Mouse (Mus musculus): ENCODE data around the gene Eif5.
A peak's percentile ranks its signal among the peaks of the same experiment; 100 is the strongest.

Gene Eif5

DNA sequence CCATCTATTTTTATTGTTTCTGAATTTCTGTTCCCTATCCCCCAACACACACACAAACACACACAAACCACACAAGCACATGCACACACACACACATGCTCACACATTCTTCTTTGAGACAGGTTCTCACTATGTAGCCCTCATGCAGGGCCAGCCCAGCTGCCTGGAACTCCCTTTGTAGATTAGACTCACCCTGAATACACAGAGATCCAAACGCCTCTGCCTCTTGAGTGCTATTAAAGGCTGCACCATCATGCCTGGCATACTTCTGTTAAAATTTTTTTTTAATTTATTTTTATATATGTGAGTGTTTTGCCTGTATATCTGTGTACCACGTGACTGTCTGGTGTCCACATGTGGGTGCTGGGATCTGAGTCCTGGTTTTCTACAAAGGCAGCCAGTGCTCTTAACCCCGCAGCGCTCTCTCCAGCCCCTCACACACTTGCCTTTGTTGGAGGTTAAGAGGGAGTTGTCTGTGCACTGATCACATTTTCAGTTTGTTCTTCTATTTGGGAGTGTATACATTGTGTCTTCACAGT lies 24.5 kb downstream of the Eif5 start:
- no peak for DNase-seq (ENCODE audit: extremely low spot score, low spot score)

DNA sequence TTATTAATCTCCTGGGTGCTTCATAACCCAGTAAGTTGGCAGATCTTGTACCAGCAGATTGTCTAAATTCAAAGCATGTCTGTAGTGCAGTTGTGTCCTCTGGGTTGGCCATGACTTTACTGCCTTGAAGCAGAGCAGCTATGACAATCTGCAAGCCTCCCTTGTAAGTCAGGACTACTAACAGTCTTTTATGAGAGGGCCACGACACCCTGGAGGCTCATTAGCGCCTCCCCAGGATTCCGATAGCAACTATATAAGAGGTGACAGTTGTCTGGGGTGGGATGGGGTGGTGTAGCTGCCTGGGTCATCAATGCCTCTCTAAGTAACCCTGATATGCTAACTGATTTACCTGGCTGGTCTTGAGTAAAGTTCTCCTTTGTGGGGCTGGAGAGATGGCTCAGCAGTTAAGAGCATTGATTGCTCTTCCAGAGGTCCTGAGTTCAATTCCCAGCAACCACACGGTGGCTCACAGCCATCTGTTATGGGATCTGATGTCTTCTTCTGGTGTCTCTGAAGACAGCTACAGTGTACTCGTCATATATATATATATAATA lies 25.3 kb downstream of the Eif5 start:
- no peak for DNase-seq (ENCODE audit: extremely low spot score, low spot score)

DNA sequence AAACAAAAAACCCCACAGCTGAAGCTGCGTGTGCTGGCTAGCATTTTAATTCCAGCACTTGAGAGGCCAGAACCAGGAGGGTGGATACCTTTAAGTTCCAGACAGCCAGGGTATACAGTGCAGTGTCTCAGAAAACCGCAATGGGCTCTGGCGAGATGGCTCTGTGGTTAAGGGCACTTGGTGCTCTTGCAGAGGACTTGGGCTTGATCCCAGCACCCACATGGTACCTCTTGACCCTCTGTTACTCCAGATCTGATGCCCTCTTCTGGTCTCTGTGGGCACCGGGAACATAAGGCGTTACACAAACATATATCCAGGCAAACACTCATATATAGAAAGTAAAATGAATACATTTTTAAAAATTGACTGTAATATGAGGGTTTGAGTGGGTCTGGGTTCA lies 27.5 kb downstream of the Eif5 start:
- DNase-seq (ENCODE audit: extremely low spot score, low spot score): no peak

DNA sequence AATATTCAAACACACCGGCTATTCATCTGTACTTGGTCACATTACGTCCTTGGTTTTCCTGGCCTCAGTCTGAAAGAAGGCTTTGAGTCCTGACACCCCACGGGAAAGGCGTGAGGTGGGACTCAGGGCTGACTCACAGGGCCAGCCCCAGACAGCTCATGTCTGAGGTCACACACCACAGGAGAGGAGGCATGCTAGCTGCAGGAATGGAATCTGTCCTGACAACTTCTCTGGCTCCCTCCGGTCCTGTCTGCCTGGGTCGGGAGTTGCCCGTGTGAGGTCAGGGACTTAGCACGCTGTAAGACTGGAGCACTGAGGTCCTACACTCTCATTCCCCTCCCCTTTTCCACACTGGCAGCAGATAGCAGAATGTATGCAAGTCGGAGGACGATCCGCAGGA lies 31.0 kb downstream of the Eif5 start:
- no peak for DNase-seq (ENCODE audit: extremely low spot score, low spot score)

DNA sequence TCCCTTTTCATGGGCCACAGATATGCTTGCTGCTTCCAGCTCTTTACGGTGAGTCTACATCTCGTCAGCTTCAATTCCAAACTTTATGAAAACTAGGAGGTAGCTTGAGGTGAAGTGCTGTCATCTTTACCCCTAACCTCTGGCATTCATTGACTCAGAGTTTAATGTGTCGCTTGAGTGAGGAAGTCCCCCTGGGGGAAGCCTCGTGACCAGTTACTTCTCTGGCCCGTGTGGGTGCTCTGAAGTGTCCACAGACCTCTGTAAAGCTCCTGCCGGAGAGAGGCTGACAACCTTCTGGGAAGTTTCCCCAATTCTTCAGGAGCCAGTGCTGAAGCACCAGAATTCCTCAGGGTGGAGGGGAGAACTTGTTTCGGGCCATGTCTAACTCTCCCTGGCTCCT lies 34.6 kb downstream of the Eif5 start:
- DNase-seq (ENCODE audit: extremely low spot score, low spot score): no peak

DNA sequence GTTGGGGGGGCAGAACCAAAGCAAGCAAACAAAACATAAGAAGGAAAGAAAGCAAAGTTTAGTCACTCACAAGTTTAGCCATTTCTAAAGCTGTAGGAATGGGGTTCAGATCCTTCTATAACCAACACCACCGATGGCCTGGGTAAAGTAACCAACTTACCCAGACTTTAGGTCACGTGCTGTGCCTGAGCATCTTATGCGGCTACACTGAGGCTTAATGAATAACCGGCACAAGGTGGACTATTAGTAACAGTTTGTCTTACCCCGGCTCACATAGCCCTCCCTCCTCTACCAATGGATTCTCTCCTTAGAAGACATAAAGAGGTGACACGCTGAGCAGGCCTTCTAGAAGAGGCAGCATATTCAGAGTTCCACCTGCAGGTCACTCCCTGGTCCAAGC lies 35.5 kb downstream of the Eif5 start:
- DNase-seq (ENCODE audit: extremely low spot score, low spot score): no peak

DNA sequence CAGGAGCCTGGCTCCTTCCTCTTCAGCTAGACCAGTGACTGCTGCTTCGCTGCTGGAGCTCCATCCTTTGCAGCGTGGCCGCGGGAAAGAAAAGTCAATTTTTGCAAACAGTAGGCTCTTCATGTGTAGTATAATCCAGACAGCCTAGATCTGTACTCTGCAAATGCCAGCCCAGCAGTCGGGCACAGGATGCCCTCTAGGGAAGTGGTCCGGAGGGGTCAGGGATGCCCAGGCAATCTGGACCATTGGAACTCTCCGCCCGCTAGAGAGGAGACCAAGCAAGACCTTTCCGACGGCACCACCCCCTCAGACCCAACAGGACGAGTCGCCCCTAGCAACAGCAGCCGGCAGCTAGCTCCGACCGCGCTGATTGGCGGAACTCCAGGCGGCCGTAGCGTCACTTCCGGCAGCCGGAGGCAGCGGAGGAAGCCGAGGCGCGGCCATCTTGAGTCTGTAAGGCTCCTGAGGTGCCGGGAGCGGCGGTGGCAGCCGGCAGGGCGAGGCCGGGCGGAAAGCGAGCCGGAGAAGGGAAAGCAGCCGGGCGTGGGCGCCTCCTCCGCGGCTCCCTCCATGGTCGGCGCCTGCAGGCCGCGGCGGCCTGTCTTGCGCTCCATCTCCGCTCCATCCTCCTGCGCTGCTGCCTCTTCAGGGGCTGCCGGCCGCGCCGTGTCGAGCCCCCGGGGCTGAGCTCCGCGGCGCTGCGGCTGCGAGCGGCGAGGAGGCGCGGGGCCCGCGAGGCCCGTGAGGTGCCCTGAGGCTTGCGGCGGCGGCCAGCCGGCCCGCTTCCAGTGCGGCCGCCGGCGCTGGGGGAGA lies 36.5 kb downstream of the Eif5 start, which contains the start of gene Mark3:
TSS of gene Mark3 (plus strand) at position 450 of the 813 bp plus-strand sequence.
- DNase-seq (ENCODE audit: extremely low spot score, low spot score): peak; percentile 95

DNA sequence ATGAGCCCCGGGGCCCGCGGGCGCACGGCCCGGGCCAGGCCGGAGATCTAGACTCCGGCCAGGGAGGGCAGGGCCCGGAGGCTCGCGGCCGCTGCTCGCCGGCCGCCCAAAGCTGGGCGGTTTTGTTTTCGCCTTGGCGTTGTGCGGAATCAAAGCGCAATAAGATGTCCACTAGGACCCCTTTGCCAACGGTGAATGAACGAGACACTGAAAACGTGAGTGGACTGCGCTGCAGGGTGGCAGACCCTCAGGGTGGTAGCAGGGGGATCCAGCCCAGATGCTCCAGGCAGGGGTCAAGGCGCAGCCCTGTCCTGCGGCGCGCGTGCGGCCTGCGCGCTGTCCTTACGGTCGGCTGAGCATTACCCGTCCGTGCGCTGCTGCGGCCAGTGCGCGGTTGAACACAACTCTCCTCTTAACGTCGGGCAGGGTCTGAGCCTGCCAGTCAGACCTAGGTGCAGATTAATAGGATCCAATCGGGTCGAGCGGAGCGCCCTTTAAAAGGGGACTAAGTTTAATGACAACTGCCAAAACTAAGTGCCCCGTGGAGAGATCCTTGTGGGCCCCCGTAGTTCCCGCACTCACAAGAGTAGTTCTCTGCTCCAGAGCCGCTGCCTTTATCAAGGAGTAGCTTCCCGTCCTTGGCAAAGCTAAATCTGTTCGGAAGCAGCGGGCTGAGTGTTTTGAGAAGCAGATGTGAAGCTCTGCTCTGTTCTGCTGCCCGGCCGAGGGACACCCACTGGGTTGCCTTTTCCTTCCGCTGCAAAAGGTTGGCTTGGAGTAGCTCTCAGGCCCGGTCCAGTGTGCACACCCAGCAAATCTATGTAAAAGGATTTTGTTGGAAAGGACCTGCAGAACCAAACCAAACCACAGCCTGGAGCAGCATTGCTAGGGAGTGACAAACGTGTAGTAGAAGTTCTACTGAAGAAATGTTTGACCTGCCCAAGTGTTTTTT lies 37.3 kb downstream of the Eif5 start:
- peak; percentile 61 for DNase-seq (ENCODE audit: extremely low spot score, low spot score)

DNA sequence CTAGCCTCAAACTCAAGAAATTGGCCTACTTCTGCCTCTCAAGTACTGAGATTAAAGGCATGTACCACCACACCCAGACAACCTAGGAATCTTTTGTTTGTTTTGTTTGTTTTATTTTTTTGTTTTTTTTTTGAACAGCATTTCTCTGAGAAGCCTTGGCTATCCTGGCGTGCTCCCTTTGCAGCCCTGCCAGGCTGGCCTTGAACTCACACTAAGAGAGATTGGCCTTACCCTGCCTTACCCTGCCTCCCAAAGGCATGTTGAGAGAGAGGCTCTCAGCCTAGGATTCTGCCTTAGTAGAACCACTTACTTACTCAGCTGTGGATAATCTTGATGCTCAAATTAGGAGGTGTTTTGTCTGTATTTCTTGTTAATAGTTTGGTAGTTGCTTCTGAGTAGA lies 45.2 kb downstream of the Eif5 start:
- no peak for DNase-seq (ENCODE audit: extremely low spot score, low spot score)

DNA sequence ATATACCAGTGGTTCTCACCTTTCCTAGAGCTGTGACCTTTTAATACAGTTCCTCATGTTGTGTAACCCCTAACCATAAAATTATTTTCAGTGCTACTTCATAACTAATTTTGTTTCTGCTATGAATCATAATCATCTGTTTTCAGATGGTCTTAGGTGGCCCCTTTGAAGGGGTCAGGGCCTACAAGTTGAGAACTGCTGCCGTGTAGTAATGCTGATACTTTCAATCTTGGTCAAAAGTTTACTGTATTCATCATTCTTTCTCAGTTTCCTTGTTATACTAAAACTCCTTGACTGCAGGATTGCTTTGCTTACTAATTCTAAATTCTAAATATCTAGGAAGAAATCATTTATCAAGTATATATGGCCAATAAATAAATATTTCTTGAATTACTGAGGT lies 46.6 kb downstream of the Eif5 start:
- DNase-seq (ENCODE audit: extremely low spot score, low spot score): no peak

DNA sequence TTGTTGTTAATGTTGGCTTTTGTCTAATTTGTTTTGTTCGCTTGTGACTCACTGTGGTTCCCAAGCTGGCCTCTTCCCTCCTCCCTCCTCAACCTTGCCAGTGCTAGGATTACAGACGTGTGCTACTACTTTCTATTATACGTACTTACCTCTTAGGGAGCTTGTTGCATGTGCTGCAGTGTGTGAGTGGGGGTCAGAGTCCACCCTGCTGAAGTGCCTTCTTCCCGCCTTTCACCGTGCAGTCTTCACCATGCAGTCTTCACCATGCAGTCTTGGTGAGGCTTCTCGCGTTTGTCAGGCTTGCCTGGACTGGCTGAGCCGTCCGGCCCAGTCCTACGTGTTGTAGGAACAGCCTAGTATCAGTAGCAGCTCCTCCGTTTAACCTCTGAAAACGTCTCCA lies 49.4 kb downstream of the Eif5 start:
- no peak for DNase-seq (ENCODE audit: extremely low spot score, low spot score)

DNA sequence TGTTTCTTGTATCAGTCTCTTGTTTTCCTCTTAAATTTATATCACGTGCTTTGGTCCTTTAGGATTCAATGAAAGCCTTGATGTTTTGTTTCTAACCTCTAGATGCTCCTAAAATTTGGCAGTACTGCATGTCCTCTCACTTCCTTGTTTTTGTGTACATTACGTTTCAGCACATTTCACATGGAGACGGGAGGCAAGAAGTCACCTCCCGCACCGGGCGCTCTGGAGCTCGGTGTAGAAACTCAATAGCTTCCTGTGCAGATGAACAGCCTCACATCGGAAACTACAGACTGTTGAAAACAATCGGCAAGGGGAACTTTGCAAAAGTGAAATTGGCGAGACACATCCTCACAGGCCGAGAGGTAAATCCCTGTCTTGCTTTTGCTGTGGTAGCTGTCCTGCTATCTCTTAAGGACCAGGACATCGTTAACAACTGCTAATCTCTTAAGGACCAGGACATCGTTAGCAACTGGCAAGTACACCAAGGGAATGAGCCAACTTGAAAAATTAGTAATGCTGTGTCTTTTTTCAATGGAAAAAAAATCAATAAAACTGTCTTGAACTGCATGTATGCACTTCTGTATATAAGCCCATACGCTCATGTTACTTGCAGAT lies 54.7 kb downstream of the Eif5 start:
- DNase-seq (ENCODE audit: extremely low spot score, low spot score): no peak

DNA sequence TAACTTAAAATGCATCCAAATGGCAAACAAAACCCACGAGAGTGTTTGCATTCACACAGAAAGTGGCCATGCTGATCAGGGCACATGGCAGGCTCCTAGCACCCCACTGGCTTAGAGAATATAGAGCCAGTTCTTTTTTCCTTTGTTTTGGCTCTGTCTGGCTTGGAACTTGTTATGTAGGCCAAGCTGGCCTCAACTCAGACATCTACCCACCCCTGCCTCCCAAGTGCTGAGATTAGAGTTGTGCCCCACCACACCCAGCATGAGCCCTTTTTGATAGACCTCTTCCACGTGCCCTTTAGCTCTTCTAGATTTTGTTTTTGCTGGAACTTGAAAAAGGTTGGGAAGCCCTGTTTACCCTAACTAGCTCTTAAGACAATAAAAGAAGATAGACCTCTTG lies 56.0 kb downstream of the Eif5 start:
- DNase-seq (ENCODE audit: extremely low spot score, low spot score): no peak
